Mouse (Mus musculus): ENCODE data around the gene Gm37240. TPM values are rescaled to one million over a fixed set of nuclear protein-coding genes. Genes with fewer than 3 reads are reported as not detected.
A peak's percentile ranks its signal among the peaks of the same experiment; 100 is the strongest.

Gm37240 gene
- polyA plus RNA-seq, 1 experiment from 2014 or later: 0.16 TPM

DNA sequence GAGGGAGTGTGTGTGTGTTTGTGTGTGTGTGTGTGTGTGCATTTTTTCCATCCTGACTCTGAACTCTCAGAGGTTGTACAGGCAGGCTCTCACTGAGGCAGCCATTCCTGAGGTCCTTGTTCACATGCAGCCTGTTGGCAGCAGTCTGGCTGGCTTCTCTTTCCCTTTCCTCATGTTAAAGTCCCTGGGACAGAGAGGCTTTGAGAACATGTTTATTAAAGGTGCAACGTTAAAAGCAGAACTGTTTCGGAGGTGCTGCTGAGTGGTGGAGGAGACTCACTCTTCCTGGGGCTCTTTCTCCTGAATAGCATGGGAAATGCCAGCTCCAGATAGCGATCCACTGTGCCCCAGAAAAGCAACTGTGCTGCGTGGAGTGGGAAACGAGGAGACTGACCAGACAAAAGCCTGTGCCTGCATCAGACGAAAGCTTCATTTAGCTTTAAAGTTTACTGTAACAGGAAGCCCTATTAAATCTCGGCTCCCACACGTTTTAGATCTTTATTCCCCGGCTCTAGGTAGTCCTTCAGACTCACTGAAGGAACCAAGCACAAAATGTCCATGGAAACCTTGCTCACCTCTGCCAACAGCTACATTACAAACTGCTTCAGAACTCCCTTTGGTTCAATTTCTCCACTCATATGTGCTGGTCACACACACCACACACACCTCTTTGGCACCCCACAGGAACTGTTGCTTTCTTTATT is 45.0 kb downstream of the Gm37240 start:
- no peak for ATAC-seq
- no peak overlapping the region for H3K27ac ChIP-seq
- no peak overlapping the region for H3K9ac ChIP-seq (replicated peaks)

DNA sequence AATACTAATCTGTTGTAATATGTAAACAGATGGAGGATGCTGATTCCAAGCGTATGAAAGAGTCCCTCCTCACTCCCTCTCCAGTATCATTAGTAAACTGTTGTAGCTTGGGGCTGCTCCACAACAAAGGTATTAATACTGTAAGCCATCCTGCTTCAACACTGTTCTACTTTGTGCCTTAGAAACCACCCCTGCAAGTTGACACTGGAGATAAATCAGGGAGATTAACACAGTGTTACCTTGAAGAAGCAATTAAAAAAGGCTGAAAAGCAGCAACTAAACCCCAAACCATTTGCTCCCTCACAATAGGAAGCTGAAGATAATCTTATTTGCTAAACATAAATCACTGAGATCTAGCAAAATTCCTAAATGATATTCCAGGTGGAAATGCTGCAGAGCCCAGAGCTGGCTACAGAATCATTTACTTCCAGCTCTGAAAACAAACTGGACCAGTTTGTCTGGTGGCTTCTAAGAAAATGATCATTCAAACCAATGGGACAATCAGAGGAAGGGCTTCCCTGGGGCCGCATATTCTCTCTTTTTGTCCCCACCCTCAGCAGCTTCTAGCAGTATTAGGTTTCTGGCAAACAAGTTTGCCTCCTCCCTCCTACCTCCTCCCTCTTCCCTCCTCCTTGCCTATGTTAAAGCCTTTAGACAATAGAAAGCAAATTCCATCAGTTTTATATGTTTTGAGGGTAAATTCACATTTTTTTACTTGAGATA is 45.7 kb downstream of the Gm37240 start:
- ATAC-seq: no peak
- Histone ChIP-seq H3K4me1 (replicated peaks) (no peaks in the 10 kb centered on the region), H3K27ac (no peak overlapping the region), H3K9ac (replicated peaks) (no peak overlapping the region), H3K36me3 (no peaks in the 10 kb centered on the region), H3K9me3 (no peaks in the 10 kb centered on the region), H3K4me2 (replicated peaks) (no peak overlapping the region), H3K27me3 (no peaks in the 10 kb centered on the region), H3K4me3 (replicated peaks) (no peak overlapping the region)
- WGBS: 30% methylated on average over 2 of the region's 2 CpGs

More for the DNA sequence above, 45.0 kb downstream of the Gm37240 start:
- Histone ChIP-seq H3K36me3 (no peaks in the 10 kb centered on the region), H3K4me1 (replicated peaks) (no peaks in the 10 kb centered on the region), H3K4me2 (replicated peaks) (no peak overlapping the region), H3K4me3 (replicated peaks) (no peak overlapping the region), H3K27me3 (no peaks in the 10 kb centered on the region), H3K9me3 (no peaks in the 10 kb centered on the region)
- 61% methylated on average over 9 of the region's 9 CpGs for WGBS

DNA sequence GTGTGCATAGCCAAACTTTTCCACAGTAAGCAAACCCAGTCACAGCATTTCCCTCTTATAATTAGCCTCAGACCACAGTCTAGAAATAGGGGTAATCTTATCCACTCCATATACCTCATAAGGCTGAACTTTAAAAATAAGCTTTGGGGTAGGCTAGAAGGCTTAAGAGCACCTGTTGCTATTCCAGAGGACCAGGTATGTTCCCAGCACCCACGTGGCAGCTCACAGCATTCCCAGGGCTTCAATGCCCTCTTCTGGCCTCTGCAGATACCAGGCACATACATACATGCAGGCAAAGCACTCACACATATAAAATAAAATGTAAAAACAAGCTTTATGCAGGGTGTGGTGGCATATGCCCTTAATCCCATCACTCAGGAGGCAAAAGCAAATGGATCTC is 53.7 kb downstream of the Gm37240 start:
- Histone ChIP-seq H3K36me3 (no peaks in the 10 kb centered on the region), H3K4me2 (replicated peaks) (no peak overlapping the region), H3K27me3 (no peaks in the 10 kb centered on the region), H3K4me3 (replicated peaks) (no peak overlapping the region), H3K9me3 (no peaks in the 10 kb centered on the region), H3K9ac (replicated peaks) (no peak overlapping the region), H3K4me1 (replicated peaks) (no peaks in the 10 kb centered on the region), H3K27ac (no peak overlapping the region)
- ATAC-seq: no peak
- WGBS: 77% methylated on average over 1 of the region's 1 CpGs

DNA sequence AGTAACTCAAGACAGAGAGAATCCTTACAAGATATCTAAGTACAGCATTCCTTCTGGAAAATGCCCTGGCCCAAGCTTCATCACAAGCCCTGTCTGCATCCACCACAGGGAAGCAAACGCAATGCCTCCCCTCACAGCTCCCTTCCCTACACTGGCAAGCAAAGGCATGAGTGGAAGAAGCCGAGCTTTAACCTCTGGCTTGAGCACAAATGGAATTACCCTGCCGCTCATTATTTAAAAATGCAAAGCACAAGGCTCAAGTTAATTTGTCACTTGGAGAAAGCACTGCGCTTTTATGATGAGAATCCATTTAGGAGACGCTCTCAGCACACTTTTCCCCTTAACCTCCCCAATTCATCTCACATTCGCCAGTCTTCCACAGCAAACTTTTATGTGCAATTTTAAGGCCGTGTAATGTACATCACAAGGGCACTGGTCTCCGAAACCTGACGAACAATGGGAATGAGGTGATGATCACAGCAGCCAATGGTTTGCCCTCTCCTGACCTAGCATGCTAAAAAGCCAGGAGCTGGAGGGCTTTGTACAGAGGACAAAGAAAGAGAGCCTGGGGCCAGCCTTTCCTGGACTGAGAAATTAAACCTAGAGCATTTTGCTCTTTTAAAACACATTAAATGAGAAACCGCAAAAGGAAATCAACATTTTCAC is 54.7 kb downstream of the Gm37240 start:
- WGBS: 66% methylated on average over 10 of the region's 10 CpGs

DNA sequence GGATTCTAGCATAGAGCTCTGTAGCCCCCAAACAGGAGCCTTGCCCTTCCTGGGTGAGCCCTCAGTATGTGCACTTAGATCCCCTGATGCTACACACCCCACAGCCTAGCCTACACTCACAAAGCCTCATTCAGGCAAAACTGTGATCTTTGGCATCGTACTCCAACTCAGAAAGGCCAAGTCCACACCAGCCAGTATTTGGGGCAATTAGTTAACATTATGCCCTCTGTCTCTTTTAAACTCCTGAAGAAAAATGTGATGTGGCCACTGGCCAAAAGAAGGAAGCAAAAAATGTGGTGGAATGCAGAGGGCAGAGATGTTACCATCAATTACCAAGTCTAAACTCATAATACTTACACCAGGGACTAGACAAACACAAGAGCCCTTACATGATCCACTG is 55.5 kb downstream of the Gm37240 start:
- no peak overlapping the region for H3K9ac ChIP-seq (replicated peaks)
- WGBS: 94% methylated on average over 1 of the region's 1 CpGs
- no peak for ATAC-seq

More for the DNA sequence above, 54.7 kb downstream of the Gm37240 start:
- Histone ChIP-seq H3K27ac (no peak overlapping the region), H3K9me3 (no peaks in the 10 kb centered on the region), H3K9ac (replicated peaks) (no peak overlapping the region), H3K4me3 (replicated peaks) (no peak overlapping the region), H3K4me1 (replicated peaks) (no peaks in the 10 kb centered on the region), H3K36me3 (no peaks in the 10 kb centered on the region), H3K4me2 (replicated peaks) (no peak overlapping the region), H3K27me3 (no peaks in the 10 kb centered on the region)
- ATAC-seq: no peak

DNA sequence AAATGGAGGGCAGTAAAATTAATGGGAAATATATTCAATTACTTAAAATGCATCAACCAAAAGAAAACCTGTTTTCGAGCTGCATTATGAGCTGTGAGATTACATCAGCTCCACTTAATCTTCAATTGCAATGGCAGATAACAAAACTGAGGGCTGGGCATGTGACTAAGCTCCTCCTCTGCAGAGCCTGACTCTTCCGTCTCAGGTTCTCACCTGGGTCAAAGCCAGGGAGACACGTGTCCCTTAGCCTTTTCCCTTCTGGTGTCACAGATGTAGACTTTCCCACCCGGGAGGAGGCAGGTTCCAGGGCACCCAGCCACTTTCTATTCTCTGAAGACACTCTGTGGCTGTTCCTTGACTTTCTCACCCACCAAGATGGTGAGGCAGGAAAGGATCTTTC is 58.3 kb downstream of the Gm37240 start:
- H3K4me2 ChIP-seq (replicated peaks): no peak overlapping the region
- no peaks in the 10 kb centered on the region for H3K36me3 ChIP-seq
- no peak overlapping the region for H3K27ac ChIP-seq
- no peak overlapping the region for H3K4me3 ChIP-seq (replicated peaks)
- no peaks in the 10 kb centered on the region for H3K27me3 ChIP-seq
- H3K9me3 ChIP-seq: no peaks in the 10 kb centered on the region
- H3K4me1 ChIP-seq (replicated peaks): no peaks in the 10 kb centered on the region
- 83% methylated on average over 4 of the region's 4 CpGs for WGBS
- no peak overlapping the region for H3K9ac ChIP-seq (replicated peaks)
- ATAC-seq: no peak

More for the DNA sequence above, 55.5 kb downstream of the Gm37240 start:
- Histone ChIP-seq H3K4me1 (replicated peaks) (no peaks in the 10 kb centered on the region), H3K36me3 (no peaks in the 10 kb centered on the region), H3K27ac (no peak overlapping the region), H3K9me3 (no peaks in the 10 kb centered on the region), H3K27me3 (no peaks in the 10 kb centered on the region), H3K4me3 (replicated peaks) (no peak overlapping the region), H3K4me2 (replicated peaks) (no peak overlapping the region)

DNA sequence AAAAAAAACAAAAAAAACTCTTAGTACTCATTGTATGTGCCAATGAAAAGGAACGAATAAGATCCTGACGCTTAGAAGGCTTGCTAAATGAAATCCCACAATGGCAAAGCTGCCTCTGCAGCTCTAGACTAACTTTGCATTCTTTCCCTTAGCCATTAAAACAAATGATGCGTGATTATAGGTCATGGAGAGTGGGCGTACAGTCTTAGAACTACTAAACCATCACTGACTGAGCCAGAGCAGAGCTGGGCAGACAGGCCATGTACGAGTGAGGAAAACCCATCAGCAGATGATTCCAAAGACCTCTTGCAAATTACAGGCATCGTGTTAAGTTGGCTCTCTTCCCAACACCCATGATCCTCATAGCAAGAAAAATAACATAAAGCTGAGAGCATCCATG is 59.5 kb downstream of the Gm37240 start:
- no peaks in the 10 kb centered on the region for H3K27me3 ChIP-seq
- no peaks in the 10 kb centered on the region for H3K4me1 ChIP-seq (replicated peaks)
- no peak overlapping the region for H3K4me2 ChIP-seq (replicated peaks)
- no peak overlapping the region for H3K9ac ChIP-seq (replicated peaks)
- H3K36me3 ChIP-seq: no peaks in the 10 kb centered on the region
- no peak for ATAC-seq
- H3K4me3 ChIP-seq (replicated peaks): no peak overlapping the region
- H3K27ac ChIP-seq: no peak overlapping the region
- H3K9me3 ChIP-seq: no peaks in the 10 kb centered on the region
- 69% methylated on average over 6 of the region's 6 CpGs for WGBS

DNA sequence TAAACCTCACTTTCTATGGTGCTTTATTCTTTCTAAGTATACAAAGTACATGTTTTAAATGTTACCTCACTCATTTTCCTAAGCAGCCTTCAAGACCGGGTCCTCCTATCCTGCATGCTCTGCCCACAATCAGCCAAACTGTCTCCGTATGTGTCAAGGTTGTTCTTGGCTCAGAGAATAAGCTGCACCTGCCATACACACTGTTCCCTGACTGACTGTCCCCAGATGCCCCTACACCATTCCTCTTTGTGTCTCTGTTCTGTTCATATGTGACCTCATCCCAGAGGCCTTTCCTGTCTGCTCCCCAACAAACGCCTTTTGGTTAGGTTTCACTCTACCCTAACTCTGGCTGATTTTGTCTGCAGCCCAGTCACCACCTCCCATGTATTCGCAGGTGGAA is 60.0 kb downstream of the Gm37240 start:
- H3K4me2 ChIP-seq (replicated peaks): no peak overlapping the region
- 82% methylated on average over 4 of the region's 4 CpGs for WGBS
- no peaks in the 10 kb centered on the region for H3K4me1 ChIP-seq (replicated peaks)

DNA sequence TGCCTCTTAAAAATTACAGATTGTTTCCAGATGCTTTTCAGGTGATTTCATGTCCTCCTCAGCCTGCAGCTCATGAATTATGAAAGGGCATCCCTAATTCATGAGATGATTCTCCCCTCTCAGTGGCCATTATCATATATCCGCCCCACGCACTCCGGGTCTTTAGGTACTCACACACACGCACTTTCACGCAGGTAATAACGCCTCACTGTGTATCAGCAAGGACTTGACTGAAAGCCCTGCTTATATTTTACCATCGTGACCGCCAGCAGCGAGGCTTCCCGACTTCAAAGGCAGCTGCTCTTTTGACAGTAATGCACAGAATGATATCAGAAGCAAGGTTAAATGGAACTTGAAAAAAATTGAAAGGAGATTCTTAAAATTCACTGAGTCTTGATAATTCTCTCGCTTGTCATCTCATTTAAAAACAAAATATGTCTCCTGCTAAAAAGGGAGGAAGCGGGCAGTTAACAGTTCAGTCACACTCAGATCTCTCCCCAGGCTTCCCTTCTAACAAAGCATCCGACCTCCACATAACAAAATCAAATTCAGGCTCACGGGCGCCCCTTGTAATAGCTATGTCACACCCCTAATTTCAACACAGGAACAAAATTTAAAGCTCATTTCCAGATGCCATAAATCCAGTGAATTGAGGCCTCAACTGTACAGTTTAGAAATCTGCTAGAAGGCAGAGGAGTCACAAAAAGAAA is 66.3 kb downstream of the Gm37240 start:
- Histone ChIP-seq H3K4me1 (replicated peaks) (0 out of 2 replicates have a peak, but pooled peaks cover 8% of the 10 kb centered on the region), H3K36me3 (no peaks in the 10 kb centered on the region), H3K9ac (replicated peaks) (no peak overlapping the region), H3K27me3 (no peaks in the 10 kb centered on the region), H3K4me2 (replicated peaks) (peak overlapping the region; percentile 25), H3K9me3 (no peaks in the 10 kb centered on the region), H3K27ac (peak overlapping the region; percentile 64), H3K4me3 (replicated peaks) (no peak overlapping the region)
- WGBS: 55% methylated on average over 15 of the region's 15 CpGs
- 0 out of 2 replicates have a peak, but pooled peaks have one; percentile 55 for ATAC-seq

More for the DNA sequence above, 60.0 kb downstream of the Gm37240 start:
- H3K27ac ChIP-seq: no peak overlapping the region
- no peaks in the 10 kb centered on the region for H3K9me3 ChIP-seq
- no peaks in the 10 kb centered on the region for H3K27me3 ChIP-seq
- no peak overlapping the region for H3K9ac ChIP-seq (replicated peaks)
- no peak overlapping the region for H3K4me3 ChIP-seq (replicated peaks)
- no peak for ATAC-seq
- no peaks in the 10 kb centered on the region for H3K36me3 ChIP-seq

DNA sequence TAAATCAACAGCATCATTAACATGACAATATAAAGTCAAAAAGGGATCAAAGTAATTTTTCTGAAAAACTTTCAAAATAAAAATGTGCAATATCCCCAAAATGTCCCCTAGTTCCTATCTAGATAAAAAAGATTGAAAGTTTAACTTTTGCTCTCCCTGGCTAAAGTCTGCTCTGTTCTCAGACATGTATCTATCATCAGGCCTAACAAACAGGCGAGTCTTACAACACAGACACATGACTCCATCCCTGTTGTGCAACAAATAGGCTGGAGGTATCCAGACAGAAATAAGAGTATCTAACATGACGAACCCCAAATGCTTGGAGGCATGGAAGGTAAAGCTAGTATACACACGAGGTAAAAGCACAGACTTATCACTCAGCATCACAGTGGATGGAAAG is 68.0 kb downstream of the Gm37240 start:
- H3K9ac ChIP-seq (replicated peaks): no peak overlapping the region
- H3K27me3 ChIP-seq: no peaks in the 10 kb centered on the region
- H3K4me3 ChIP-seq (replicated peaks): no peak overlapping the region
- ATAC-seq: no peak
- H3K27ac ChIP-seq: no peak overlapping the region
- no peaks in the 10 kb centered on the region for H3K9me3 ChIP-seq
- H3K4me2 ChIP-seq (replicated peaks): no peak overlapping the region
- no peaks in the 10 kb centered on the region for H3K36me3 ChIP-seq
- 0 out of 2 replicates have a peak, but pooled peaks cover 8% of the 10 kb centered on the region for H3K4me1 ChIP-seq (replicated peaks)
- 79% methylated on average over 3 of the region's 3 CpGs for WGBS

DNA sequence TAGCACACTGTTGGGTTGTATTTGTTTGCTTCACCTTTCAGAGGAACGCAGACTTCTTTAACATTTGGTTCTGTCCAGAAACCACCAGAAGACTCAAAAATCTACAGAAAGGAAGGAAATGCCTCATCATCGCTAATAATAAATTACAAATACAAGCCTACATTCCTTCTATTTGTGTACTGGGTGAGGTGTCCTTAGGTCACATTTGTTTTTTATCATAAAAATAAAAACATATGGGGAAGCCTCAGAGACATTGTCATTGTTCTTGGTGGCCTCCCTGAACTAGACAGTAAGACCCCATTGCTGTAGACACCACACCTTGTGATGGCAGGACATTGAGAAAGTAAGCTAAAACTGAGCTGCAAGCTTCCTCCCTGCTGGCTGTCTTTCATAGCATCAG is 70.1 kb downstream of the Gm37240 start, which contains the start of gene Fam160a1:
Fam160a1 (minus strand) TSS at position 101 of the 400 bp plus-strand sequence.
- Histone ChIP-seq H3K4me2 (replicated peaks) (no peak within 1 kb of the TSS), H3K27ac (no peak within 1 kb of the TSS), H3K9ac (replicated peaks) (no peak within 1 kb of the TSS), H3K9me3 (no peaks in the 10 kb centered on the region), H3K4me1 (replicated peaks) (0 out of 2 replicates have a peak, but pooled peaks cover 8% of the 10 kb centered on the region), H3K4me3 (replicated peaks) (no peak within 1 kb of the TSS), H3K27me3 (no peaks in the 10 kb centered on the region), H3K36me3 (no peaks in the 10 kb centered on the region)
- 95% methylated on average over 2 of the region's 2 CpGs for WGBS
- no peak for ATAC-seq

Data from midbrain, embryonic 13.5 days (tissue).